Mouse (Mus musculus): ENCODE data around the gene Ccdc175. TPM values are rescaled to one million over a fixed set of nuclear protein-coding genes. Genes with fewer than 3 reads are reported as not detected.

Ccdc175 gene
- polyA plus RNA-seq (2012; rRNA removed; ENCODE audit: low replicate concordance) = not detected in 2 replicates

GRCm38 (mm10) chr12:72184929-72185328 is at the start of gene Ccdc175:
TSS of gene Ccdc175 (minus strand) at chr12:72185029.

GRCm38 (mm10) chr12:72085329-72086165 is 99.3 kb downstream of the Ccdc175 start, which contains the start of the genes L3hypdh and Jkamp:
TSS of gene L3hypdh (minus strand) at chr12:72085439.
TSS of gene Jkamp (plus strand) at chr12:72085589.

DNA sequence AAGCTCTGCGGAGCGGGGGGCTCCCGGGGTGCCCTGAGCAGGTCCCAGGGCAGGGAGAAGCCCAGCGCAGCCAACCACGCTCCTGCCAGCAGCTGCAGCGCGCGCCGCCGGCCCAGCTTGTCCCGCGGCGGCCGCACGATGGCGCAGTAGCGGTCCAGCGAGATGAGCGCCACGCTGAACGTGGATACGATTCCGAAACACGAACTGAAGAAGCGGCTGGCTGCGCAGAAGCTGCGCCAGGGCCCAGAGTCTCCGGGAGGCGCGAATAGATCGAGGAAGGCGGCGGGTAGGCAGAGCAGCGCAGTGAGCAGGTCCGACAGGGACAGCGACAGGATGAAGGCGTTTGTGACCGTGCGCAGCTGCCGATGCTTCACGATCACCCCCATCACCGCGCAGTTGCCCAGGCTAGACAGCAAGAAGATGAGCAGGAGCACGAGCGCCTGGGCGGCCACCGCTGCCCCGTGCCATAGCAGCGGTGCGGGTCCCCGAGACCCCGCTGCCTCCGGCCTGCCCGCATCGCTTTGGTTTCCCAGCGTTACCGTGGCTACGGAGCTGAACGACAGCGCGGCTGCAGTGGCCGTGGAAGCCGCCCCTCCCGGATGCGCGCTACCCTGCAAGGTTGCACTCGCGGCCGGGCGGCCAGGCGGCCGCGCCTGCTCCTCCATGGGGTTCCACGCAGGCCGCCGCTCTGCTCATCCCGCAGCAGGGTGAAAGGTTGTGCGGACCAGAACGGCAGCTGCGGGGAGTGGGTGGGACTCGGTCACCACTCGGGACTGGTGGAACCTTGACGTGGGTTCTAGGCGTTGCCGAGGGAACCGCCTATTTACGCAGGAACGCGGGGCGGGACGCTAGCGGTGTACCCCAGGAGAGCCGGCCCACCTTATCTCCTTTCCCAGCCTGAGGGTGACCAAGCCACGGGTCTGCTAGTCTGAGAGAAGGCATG is 114.2 kb downstream of the Ccdc175 start, which contains the start of gene Gpr135:
Gene Gpr135 (minus strand): TSS at position 799 of the 943 bp plus-strand sequence.

Other genes starting within 250 kb of the Ccdc175 start
- gene Gpr135, start 113.9 kb downstream of the Ccdc175 start, polyA plus RNA-seq (2012; rRNA removed; ENCODE audit: low replicate concordance) = 0.17 and 0.92 TPM in 2 replicates
- 2.9 and 5.7 TPM in 2 replicates for gene L3hypdh, start 99.6 kb downstream of the Ccdc175 start, polyA plus RNA-seq (2012; rRNA removed; ENCODE audit: low replicate concordance)
- gene Jkamp, start 99.4 kb downstream of the Ccdc175 start, polyA plus RNA-seq (2012; rRNA removed; ENCODE audit: low replicate concordance) = 23.3 and 26.6 TPM in 2 replicates
- 5.4 and 5.5 TPM in 2 replicates for gene Rtn1, start 224.0 kb upstream of the Ccdc175 start, polyA plus RNA-seq (2012; rRNA removed; ENCODE audit: low replicate concordance)

Measured in duodenum, adult 2 months (tissue).